Mouse (Mus musculus) layer of hippocampus, postnatal 25 days (tissue): ENCODE results near the gene Defb3. TPM values are rescaled to one million over a fixed set of nuclear protein-coding genes. Genes with fewer than 3 reads are reported as not detected.
"Not testable (repeated sequence)": the region's sequence is repeated elsewhere in the genome, so short reads cannot be mapped to it uniquely, and the experiment has no call there.

ENCODE experiments used
- DNase-seq, 2 experiments: peaks; one replicate each; pipeline ENCODE4 v3.0.0; 2022; ENCODE audit warnings: mixed read lengths in 2 of 2, low spot score in 1 of 2; ENCODE audit errors: extremely low spot score in 1 of 2
- total RNA-seq, 2 experiments: library from RNA; stranded (reverse); gene quantifications; 2 replicates each; pipeline ENCODE4 v1.2.3; 2021

Defb3 gene
- total RNA-seq = not detected

DNA sequence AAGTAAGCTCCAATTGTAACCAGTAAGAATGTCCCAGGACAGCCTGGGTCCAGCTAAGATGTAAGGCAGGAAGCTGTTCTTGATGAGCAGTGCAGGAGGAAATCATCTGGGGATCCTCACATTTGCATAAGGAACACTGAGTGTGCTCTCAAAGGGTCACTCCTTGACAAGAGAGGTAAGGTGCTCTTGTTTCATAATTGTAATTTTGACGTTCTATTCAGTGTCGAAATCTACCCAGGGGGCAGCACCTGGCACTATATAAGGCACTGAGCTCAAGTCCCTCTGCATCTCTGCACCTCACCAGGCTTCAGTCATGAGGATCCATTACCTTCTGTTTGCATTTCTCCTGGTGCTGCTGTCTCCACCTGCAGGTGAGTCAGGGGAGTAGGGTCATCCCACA, at the start of gene Defb3:
Gene Defb3 (plus strand): TSS at position 301 of the 400 bp plus-strand sequence.
- DNase-seq = not testable (repeated sequence)

DNA sequence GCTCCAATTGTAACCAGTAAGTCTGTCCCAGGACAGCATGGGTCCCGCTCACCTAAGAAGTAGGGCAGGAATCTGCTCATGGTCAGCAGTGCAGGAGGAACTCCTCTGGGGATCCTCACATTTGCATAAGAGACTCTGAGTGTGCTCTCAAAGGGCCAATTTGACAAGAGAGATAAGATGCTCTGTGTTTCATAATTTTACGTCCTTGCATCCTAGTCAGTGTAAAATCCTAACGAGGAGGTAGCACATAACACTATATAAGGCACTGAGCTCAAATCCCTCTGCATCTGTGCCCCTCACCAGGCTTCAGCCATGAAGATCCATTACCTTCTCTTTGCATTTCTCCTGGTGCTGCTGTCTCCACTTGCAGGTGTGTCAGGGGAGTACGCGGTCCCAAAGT, 45.9 kb upstream of the Defb3 start, which contains the start of gene Defb5:
Gene Defb5 (plus strand): TSS at position 301 of the 400 bp plus-strand sequence.
- no peak for DNase-seq

DNA sequence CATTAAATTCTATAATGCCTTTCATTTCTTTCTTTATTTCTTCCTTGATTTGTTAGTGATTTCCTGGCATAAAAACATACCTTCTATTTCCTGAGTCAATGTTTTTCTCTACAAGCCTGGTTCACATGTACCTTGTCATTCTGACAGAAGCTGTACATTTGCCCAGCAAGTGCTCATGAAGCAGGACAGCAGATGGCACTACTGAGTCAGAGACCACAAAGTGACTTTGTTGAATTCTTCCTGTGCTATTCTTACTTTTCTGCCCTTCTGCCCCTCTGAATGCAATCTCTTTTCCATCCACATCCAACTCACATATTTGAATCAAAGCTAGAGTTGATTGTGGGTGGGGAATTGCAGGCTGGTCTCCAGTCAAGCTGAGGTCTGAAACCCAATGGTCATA, 35.0 kb upstream of the Defb3 start:
- DNase-seq = no peak

DNA sequence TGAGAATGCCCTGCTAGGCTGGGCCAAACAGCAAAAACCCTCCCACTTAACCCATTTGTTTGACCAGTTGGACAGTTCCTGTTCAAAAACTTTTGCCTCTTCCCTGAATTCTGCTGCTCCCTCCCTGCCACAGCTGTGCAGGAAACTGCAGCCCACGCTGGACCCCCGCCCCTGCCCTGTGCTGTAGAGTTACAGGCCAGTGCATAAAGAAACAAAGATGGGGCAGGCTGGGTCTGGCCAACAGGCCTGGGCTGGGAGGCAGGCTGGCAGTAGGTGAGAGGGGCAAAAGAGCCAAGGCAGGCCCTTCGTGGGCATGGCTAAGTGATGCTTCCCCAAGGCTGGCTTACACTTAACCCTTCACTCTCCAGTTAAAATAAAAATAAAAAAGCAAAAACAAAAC, 33.5 kb upstream of the Defb3 start:
- DNase-seq = no peak

DNA sequence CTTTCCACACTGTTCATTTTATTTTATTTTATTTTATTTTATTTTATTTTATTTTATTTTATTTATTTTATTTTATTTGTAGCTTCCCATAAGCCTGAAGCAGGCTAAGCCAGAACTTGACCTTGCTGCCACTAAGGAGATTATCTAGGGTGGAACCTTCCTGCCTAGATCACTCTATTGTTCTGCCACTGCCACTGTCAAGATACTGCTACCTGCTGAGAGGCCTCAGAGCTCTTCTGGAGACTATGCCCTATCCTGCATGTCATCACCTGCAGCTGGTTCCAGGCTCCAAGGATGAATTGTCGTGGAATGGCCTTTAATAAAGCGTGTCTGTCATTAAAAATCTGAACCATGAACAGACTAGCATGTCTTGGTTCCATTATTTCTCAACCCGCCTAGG, 5.2 kb downstream of the Defb3 start:
- not testable (repeated sequence) for DNase-seq

DNA sequence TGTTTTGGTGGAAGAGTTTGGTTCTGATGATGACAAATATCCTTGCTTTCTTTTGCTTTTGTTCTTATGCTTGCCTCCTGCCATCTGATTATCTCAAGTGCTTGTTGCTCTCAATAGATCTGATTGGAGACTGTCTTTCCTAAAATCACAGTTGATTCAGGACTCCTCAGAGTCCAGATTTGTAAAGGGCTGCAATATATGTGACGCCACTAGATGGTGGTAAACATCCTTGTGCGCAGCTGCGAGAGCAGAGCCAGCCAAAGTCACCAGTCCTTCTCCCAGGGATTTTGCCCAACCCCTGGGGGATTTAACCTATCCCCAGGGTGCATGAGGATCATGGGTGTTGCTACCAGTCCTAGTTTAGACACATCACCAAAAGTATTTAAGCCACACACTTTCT, 38.7 kb downstream of the Defb3 start:
- DNase-seq = peak in 1 of 2 experiments; percentile 6

Other genes starting within 250 kb of the Defb3 start
- not detected for gene Defb39, start 228.6 kb upstream of the Defb3 start, total RNA-seq
- gene Defb12, start 178.5 kb upstream of the Defb3 start, total RNA-seq = not detected
- not detected for gene Defb34, start 169.6 kb upstream of the Defb3 start, total RNA-seq
- not detected for gene Gm45826, start 152.6 kb upstream of the Defb3 start, total RNA-seq
- gene Defb14, start 99.0 kb upstream of the Defb3 start, total RNA-seq = not detected
- gene Defb4, start 94.7 kb upstream of the Defb3 start, total RNA-seq = not detected
- not detected for gene Defb6, start 67.9 kb upstream of the Defb3 start, total RNA-seq
- gene Defb46, start 53.4 kb upstream of the Defb3 start, total RNA-seq = not detected
- not detected for gene Defb5, start 45.8 kb upstream of the Defb3 start, total RNA-seq
- not detected for gene Defb8, start 154.2 kb downstream of the Defb3 start, total RNA-seq
- not detected for gene Defb7, start 201.7 kb downstream of the Defb3 start, total RNA-seq